Mouse (Mus musculus) olfactory bulb, adult 2 months (tissue): ENCODE results near the gene Kifap3.

Source experiments
- CTCF ChIP-seq: fragments of 200-500 bp; IDR thresholded peaks from 2 replicates; pipeline ENCODE4 v1.5.1; 2012; ENCODE audit warnings: low read depth, mild to moderate bottlenecking, low read length, moderate library complexity; ENCODE audit not compliant: insufficient read depth
- POLR2A ChIP-seq: fragments of 200-500 bp; IDR thresholded peaks from 2 replicates; pipeline ENCODE4 v1.6.1; 2012; ENCODE audit warnings: mild to moderate bottlenecking, low read depth, low read length, moderate library complexity; ENCODE audit not compliant: insufficient read depth

DNA sequence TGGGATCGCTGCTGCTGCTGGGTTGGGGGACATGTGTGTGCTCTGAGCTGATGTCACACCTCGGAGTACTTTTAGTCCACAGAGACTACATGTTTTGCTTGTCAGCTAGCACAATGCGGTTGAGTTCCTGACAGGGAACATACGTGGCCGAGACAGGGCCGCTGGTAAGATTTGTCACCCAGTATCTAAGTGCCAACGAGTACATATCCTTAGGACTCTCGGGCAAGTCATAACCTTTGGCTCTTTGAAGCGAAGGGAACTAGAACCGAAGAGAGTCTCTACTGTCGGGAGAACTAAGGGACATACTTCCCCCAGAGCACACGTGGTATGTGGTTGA, 151.0 kb downstream of the Kifap3 start:
- TF ChIP-seq POLR2A: no peak
- TF ChIP-seq CTCF: no peak
